Mouse (Mus musculus): ENCODE data around the gene Ecel1. TPM values are rescaled to one million over a fixed set of nuclear protein-coding genes. Genes with fewer than 3 reads are reported as not detected.

The Ecel1 gene
- polyA plus RNA-seq, 1 experiment: 0.39 TPM

- no peak overlapping the region for H3K4me3 ChIP-seq (ENCODE audit: insufficient read depth, low read depth, low read length)
Measured at GRCm38 (mm10) chr1:87127206-87128030, 28.9 kb downstream of the Ecel1 start.

DNA sequence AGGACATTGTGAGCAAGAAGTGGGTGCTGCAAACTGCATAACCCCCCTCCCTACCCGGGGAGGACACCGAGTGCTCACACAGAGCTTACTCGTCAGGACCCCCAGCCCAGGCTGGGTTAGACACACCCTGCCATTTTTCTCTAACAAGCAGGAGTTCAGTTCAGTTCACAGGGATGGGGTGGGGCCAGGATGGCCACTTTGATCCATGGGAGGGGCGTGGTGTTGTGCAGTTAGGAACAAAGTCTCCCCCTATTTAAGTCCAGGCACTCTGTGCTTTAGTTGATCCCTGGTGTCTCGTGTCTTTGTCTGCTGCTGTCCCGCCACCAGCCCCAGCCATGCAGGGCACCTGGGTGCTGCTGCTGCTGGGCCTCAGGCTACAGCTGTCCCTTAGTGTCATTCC, 31.6 kb downstream of the Ecel1 start, which contains the start of gene Akp3:
TSS of gene Akp3 (plus strand) at position 301 of the 400 bp plus-strand sequence.
- WGBS: 82% methylated on average over 6 of the region's 6 CpGs
- no peak for DNase-seq
- Histone ChIP-seq H3K36me3 (ENCODE audit: control insufficient read depth, insufficient read depth, low read length) (no peaks in the 10 kb centered on the region), H3K27ac (ENCODE audit: insufficient read depth, low read depth, low read length) (no peak within 1 kb of the TSS), H3K4me3 (ENCODE audit: insufficient read depth, low read depth, low read length) (no peak within 1 kb of the TSS), H3K4me1 (ENCODE audit: control insufficient read depth, insufficient read depth, low read length) (no peaks in the 10 kb centered on the region), H3K27me3 (replicated peaks; ENCODE audit: control insufficient read depth, insufficient read depth, low read length) (no peaks in the 10 kb centered on the region)
- TF ChIP-seq CTCF (conservative IDR thresholded peaks at IDR 0.05; ENCODE audit: insufficient read depth, insufficient read length, low read depth, low read length): no peak
- TF ChIP-seq POLR2A (IDR thresholded peaks at IDR 0.05; ENCODE audit: low read depth, low read length): no peak

More at GRCm38 (mm10) chr1:87127206-87128030, 28.9 kb downstream of the Ecel1 start:
- Histone ChIP-seq H3K27me3 (replicated peaks; ENCODE audit: control insufficient read depth, insufficient read depth, low read length) (no peaks in the 10 kb centered on the region), H3K36me3 (ENCODE audit: control insufficient read depth, insufficient read depth, low read length) (no peaks in the 10 kb centered on the region), H3K4me1 (ENCODE audit: control insufficient read depth, insufficient read depth, low read length) (no peaks in the 10 kb centered on the region), H3K27ac (ENCODE audit: insufficient read depth, low read depth, low read length) (no peak overlapping the region)
- TF ChIP-seq CTCF (conservative IDR thresholded peaks at IDR 0.05; ENCODE audit: insufficient read depth, insufficient read length, low read depth, low read length) (no peak), POLR2A (IDR thresholded peaks at IDR 0.05; ENCODE audit: low read depth, low read length) (no peak)
- WGBS: 12% methylated on average over 43 of the region's 43 CpGs
- DNase-seq: no peak

GRCm38 (mm10) chr1:87114784-87115183, 41.5 kb downstream of the Ecel1 start:
- DNase-seq: no peak
- no peaks in the 10 kb centered on the region for H3K4me1 ChIP-seq (ENCODE audit: control insufficient read depth, insufficient read depth, low read length)
- no peak overlapping the region for H3K27ac ChIP-seq (ENCODE audit: insufficient read depth, low read depth, low read length)
- no peak for TF ChIP-seq POLR2A (IDR thresholded peaks at IDR 0.05; ENCODE audit: low read depth, low read length)
- TF ChIP-seq CTCF (conservative IDR thresholded peaks at IDR 0.05; ENCODE audit: insufficient read depth, insufficient read length, low read depth, low read length): no peak
- no peaks in the 10 kb centered on the region for H3K27me3 ChIP-seq (replicated peaks; ENCODE audit: control insufficient read depth, insufficient read depth, low read length)
- H3K36me3 ChIP-seq (ENCODE audit: control insufficient read depth, insufficient read depth, low read length): no peaks in the 10 kb centered on the region
- H3K4me3 ChIP-seq (ENCODE audit: insufficient read depth, low read depth, low read length): no peak overlapping the region
- 83% methylated on average over 1 of the region's 1 CpGs for WGBS

- H3K27me3 ChIP-seq (replicated peaks; ENCODE audit: control insufficient read depth, insufficient read depth, low read length): no peaks in the 10 kb centered on the region
- H3K36me3 ChIP-seq (ENCODE audit: control insufficient read depth, insufficient read depth, low read length): no peaks in the 10 kb centered on the region
- peak; percentile 21 for DNase-seq
- H3K4me3 ChIP-seq (ENCODE audit: insufficient read depth, low read depth, low read length): no peak overlapping the region
- 52% methylated on average over 9 of the region's 9 CpGs for WGBS
- H3K4me1 ChIP-seq (ENCODE audit: control insufficient read depth, insufficient read depth, low read length): no peaks in the 10 kb centered on the region
- TF ChIP-seq POLR2A (IDR thresholded peaks at IDR 0.05; ENCODE audit: low read depth, low read length) (no peak), CTCF (conservative IDR thresholded peaks at IDR 0.05; ENCODE audit: insufficient read depth, insufficient read length, low read depth, low read length) (peak; percentile 37; the same call in 1 of the 2 replicates)
- H3K27ac ChIP-seq (ENCODE audit: insufficient read depth, low read depth, low read length): no peak overlapping the region
Measured at GRCm38 (mm10) chr1:87111719-87112354, 44.5 kb downstream of the Ecel1 start.

DNA sequence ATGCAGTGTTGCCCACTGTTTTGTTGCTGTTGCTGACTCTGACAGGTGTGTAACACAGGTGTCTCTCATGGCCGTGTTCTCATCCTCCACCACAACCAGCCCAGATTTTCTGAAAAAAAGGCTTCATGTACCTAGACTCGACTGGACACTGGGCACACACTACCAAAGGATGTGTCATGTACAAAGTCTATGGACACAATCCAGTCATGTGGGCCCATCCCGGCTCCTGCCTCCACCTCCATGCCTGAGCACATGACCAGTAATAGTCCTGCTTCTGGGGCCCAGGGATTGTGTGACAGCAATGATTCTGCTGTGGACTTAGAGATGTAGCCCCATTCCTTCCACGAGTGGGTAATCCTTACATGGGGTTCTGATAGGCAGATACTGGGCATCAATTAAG, 47.8 kb downstream of the Ecel1 start:
- no peak for DNase-seq
- 88% methylated on average over 4 of the region's 4 CpGs for WGBS
- Histone ChIP-seq H3K4me3 (ENCODE audit: insufficient read depth, low read depth, low read length) (no peak overlapping the region), H3K27me3 (replicated peaks; ENCODE audit: control insufficient read depth, insufficient read depth, low read length) (no peaks in the 10 kb centered on the region), H3K4me1 (ENCODE audit: control insufficient read depth, insufficient read depth, low read length) (no peaks in the 10 kb centered on the region), H3K27ac (ENCODE audit: insufficient read depth, low read depth, low read length) (no peak overlapping the region), H3K36me3 (ENCODE audit: control insufficient read depth, insufficient read depth, low read length) (no peaks in the 10 kb centered on the region)
- TF ChIP-seq CTCF (conservative IDR thresholded peaks at IDR 0.05; ENCODE audit: insufficient read depth, insufficient read length, low read depth, low read length): no peak
- no peak for TF ChIP-seq POLR2A (IDR thresholded peaks at IDR 0.05; ENCODE audit: low read depth, low read length)

- Histone ChIP-seq H3K27ac (ENCODE audit: insufficient read depth, low read depth, low read length) (no peak overlapping the region), H3K4me1 (ENCODE audit: control insufficient read depth, insufficient read depth, low read length) (no peaks in the 10 kb centered on the region), H3K36me3 (ENCODE audit: control insufficient read depth, insufficient read depth, low read length) (no peaks in the 10 kb centered on the region), H3K4me3 (ENCODE audit: insufficient read depth, low read depth, low read length) (no peak overlapping the region), H3K27me3 (replicated peaks; ENCODE audit: control insufficient read depth, insufficient read depth, low read length) (no peaks in the 10 kb centered on the region)
- TF ChIP-seq POLR2A (IDR thresholded peaks at IDR 0.05; ENCODE audit: low read depth, low read length) (no peak), CTCF (conservative IDR thresholded peaks at IDR 0.05; ENCODE audit: insufficient read depth, insufficient read length, low read depth, low read length) (no peak)
- 72% methylated on average over 8 of the region's 8 CpGs for WGBS
- no peak for DNase-seq
Measured at GRCm38 (mm10) chr1:87106536-87106935, 49.8 kb downstream of the Ecel1 start.

GRCm38 (mm10) chr1:87103936-87104335, 52.4 kb downstream of the Ecel1 start:
- 62% methylated on average over 1 of the region's 1 CpGs for WGBS
- DNase-seq: no peak
- Histone ChIP-seq H3K27ac (ENCODE audit: insufficient read depth, low read depth, low read length) (no peak overlapping the region), H3K27me3 (replicated peaks; ENCODE audit: control insufficient read depth, insufficient read depth, low read length) (no peaks in the 10 kb centered on the region), H3K4me1 (ENCODE audit: control insufficient read depth, insufficient read depth, low read length) (no peaks in the 10 kb centered on the region), H3K36me3 (ENCODE audit: control insufficient read depth, insufficient read depth, low read length) (no peaks in the 10 kb centered on the region), H3K4me3 (ENCODE audit: insufficient read depth, low read depth, low read length) (no peak overlapping the region)
- TF ChIP-seq POLR2A (IDR thresholded peaks at IDR 0.05; ENCODE audit: low read depth, low read length) (no peak), CTCF (conservative IDR thresholded peaks at IDR 0.05; ENCODE audit: insufficient read depth, insufficient read length, low read depth, low read length) (no peak)

All from kidney, adult 2 months (tissue).